Mouse (Mus musculus) layer of hippocampus, postnatal 36 days (tissue): ENCODE results near the gene Rplp2. TPM values are rescaled to one million over a fixed set of nuclear protein-coding genes. Genes with fewer than 3 reads are reported as not detected.

ENCODE experiments used
- DNase-seq, 2 experiments: peaks; one replicate each; pipeline ENCODE4 v3.0.0; 2022
- total RNA-seq, 2 experiments: library from RNA; stranded (reverse); gene quantifications; 2 replicates each; pipeline ENCODE4 v1.2.3; 2021

Rplp2 gene
- total RNA-seq, 2 experiments from 2014 or later: 556 TPM

- DNase-seq: no peak
These were observed 37.3 kb downstream of the Rplp2 start for GRCm38 (mm10) chr7:141484186-141485120.

- no peak for DNase-seq
These were observed 38.0 kb downstream of the Rplp2 start for GRCm38 (mm10) chr7:141485186-141485585.

- no peak for DNase-seq
These were observed 38.4 kb downstream of the Rplp2 start for GRCm38 (mm10) chr7:141485606-141486005.

- DNase-seq: no peak
These were observed 39.1 kb downstream of the Rplp2 start for GRCm38 (mm10) chr7:141486239-141486638.

- no peak for DNase-seq
These were observed 40.0 kb downstream of the Rplp2 start for GRCm38 (mm10) chr7:141487141-141487540.

GRCm38 (mm10) chr7:141491151-141491550 lies 44.0 kb downstream of the Rplp2 start:
- DNase-seq: no peak

GRCm38 (mm10) chr7:141492738-141493137 lies 45.6 kb downstream of the Rplp2 start:
- DNase-seq: no peak

- no peak for DNase-seq
These were observed 46.6 kb downstream of the Rplp2 start for GRCm38 (mm10) chr7:141493729-141494128.

- DNase-seq: no peak
These were observed 48.2 kb downstream of the Rplp2 start for GRCm38 (mm10) chr7:141495379-141495778.

- DNase-seq: no peak
These were observed 48.8 kb downstream of the Rplp2 start for GRCm38 (mm10) chr7:141495940-141496339.

- DNase-seq: no peak
These were observed 50.4 kb downstream of the Rplp2 start for GRCm38 (mm10) chr7:141497600-141497999.

Other genes starting within 250 kb of the Rplp2 start
- gene Lmntd2, start 233.3 kb upstream of the Rplp2 start, total RNA-seq: not detected
- gene Rassf7, start 231.5 kb upstream of the Rplp2 start, total RNA-seq: under 1 TPM; 0.73 to 0.82 TPM
- 10 to 100 TPM; 79.9 to 86.9 TPM for gene Phrf1, start 218.6 kb upstream of the Rplp2 start, total RNA-seq
- 1 to 10 TPM in 1 of 2 experiments, under 1 TPM in 1; 0.51 to 1.2 TPM for gene Irf7, start 180.9 kb upstream of the Rplp2 start, total RNA-seq
- gene Cdhr5, start 170.6 kb upstream of the Rplp2 start, total RNA-seq: not detected
- not detected for gene Sct, start 168.2 kb upstream of the Rplp2 start, total RNA-seq
- gene Drd4, start 155.4 kb upstream of the Rplp2 start, total RNA-seq: under 1 TPM in 1 of 2 experiments, not detected in 1; 0.18 TPM
- gene Deaf1, start 119.7 kb upstream of the Rplp2 start, total RNA-seq: 10 to 100 TPM; 79.4 to 82.5 TPM
- 10 to 100 TPM; 32.4 to 34.3 TPM for gene Tmem80, start 119.6 kb upstream of the Rplp2 start, total RNA-seq
- 1 to 10 TPM; 4.6 to 5.8 TPM for gene Eps8l2, start 108.5 kb upstream of the Rplp2 start, total RNA-seq
- 100 to 1,000 TPM; 119 to 121 TPM for gene Taldo1, start 55.2 kb upstream of the Rplp2 start, total RNA-seq
- gene Gatd1, start 33.2 kb upstream of the Rplp2 start, total RNA-seq: 10 to 100 TPM; 42.2 to 48.4 TPM
- gene Cend1, start 17.9 kb upstream of the Rplp2 start, total RNA-seq: 100 to 1,000 TPM; 250 to 269 TPM
- 100 to 1,000 TPM; 319 to 341 TPM for gene Slc25a22, start 9.5 kb upstream of the Rplp2 start, total RNA-seq
- gene Pidd1, start 3.3 kb upstream of the Rplp2 start, total RNA-seq: 1 to 10 TPM in 1 of 2 experiments, under 1 TPM in 1; 0.66 to 1.1 TPM
- gene Pnpla2, start 7.8 kb downstream of the Rplp2 start, total RNA-seq: 10 to 100 TPM; 17.7 to 27.0 TPM
- gene Cracr2b, start 13.7 kb downstream of the Rplp2 start, total RNA-seq: 1 to 10 TPM; 3.9 to 6.0 TPM
- 10 to 100 TPM; 21.4 to 21.5 TPM for gene Cd151, start 20.0 kb downstream of the Rplp2 start, total RNA-seq
- 10 to 100 TPM; 42.8 to 44.9 TPM for gene Polr2l, start 27.8 kb downstream of the Rplp2 start, total RNA-seq
- gene Tspan4, start 27.9 kb downstream of the Rplp2 start, total RNA-seq: 10 to 100 TPM; 13.1 to 13.7 TPM
- gene Chid1, start 92.5 kb downstream of the Rplp2 start, total RNA-seq: 10 to 100 TPM; 73.0 to 73.3 TPM
- 100 to 1,000 TPM; 231 to 245 TPM for gene Ap2a2, start 114.8 kb downstream of the Rplp2 start, total RNA-seq
- gene Muc6, start 207.9 kb downstream of the Rplp2 start, total RNA-seq: not detected
- gene Muc2, start 243.0 kb downstream of the Rplp2 start, total RNA-seq: 1 to 10 TPM in 1 of 2 experiments, not detected in 1; 2.1 TPM